In genomic region chr1:66407270-66407967, GRCm38 (mm10) we compare ENCODE assay signal across 10 mouse cellular contexts.
DNase-seq lines count a peak whose midpoint lies in the region; ATAC-seq and TF ChIP-seq lines count a peak whose summit lies in the region.
"Had no signal": no experiment of that assay in that cellular context is flagged by ENCODE, and none has a peak within 500 bp of the region (broad histone marks: within the 10 kb centered on the region; RNA-seq: fewer than 3 reads in every experiment).

No protein-coding gene starts in this region.

- H3K27ac ChIP-seq in kidney, embryonic 16.5 days (ENCODE audit: low read length), result no peak overlapping the region
- H3K27ac ChIP-seq in cerebellum, adult 2 months (ENCODE audit: insufficient read depth, low read length), result no peak overlapping the region
- H3K27ac ChIP-seq in forebrain, embryonic 16.5 days (ENCODE audit: low read length), result no peak overlapping the region
- no peak overlapping the region for H3K27ac ChIP-seq in heart, embryonic 11.5 days (ENCODE audit: low read depth, low read length)
- H3K27ac ChIP-seq: lung, embryonic 15.5 days had no signal

- H3K4me3 ChIP-seq in kidney, embryonic 16.5 days (ENCODE audit: low read length), result no peak overlapping the region
- no peak overlapping the region for H3K4me3 ChIP-seq in cerebellum, adult 2 months (replicated peaks; ENCODE audit: insufficient read depth, low read depth, low read length)
- no peak overlapping the region for H3K4me3 ChIP-seq in forebrain, embryonic 16.5 days (replicated peaks; ENCODE audit: low read length)
- no peak overlapping the region for H3K4me3 ChIP-seq in heart, embryonic 11.5 days (ENCODE audit: low read depth, low read length)
- H3K4me3 ChIP-seq: lung, embryonic 15.5 days had no signal

- no peaks in the 10 kb centered on the region for H3K4me1 ChIP-seq in kidney, embryonic 16.5 days (ENCODE audit: insufficient read depth, low read length)
- no peaks in the 10 kb centered on the region for H3K4me1 ChIP-seq in cerebellum, adult 2 months (ENCODE audit: control insufficient read depth, insufficient read depth, low read length)
- H3K4me1 ChIP-seq in forebrain, embryonic 16.5 days (replicated peaks; ENCODE audit: control insufficient read depth, insufficient read depth, low read length), result no peaks in the 10 kb centered on the region
- H3K4me1 ChIP-seq in heart, embryonic 11.5 days (ENCODE audit: control insufficient read depth, insufficient read depth, low read length), result no peaks in the 10 kb centered on the region
- H3K4me1 ChIP-seq: lung, embryonic 15.5 days had no signal

- no peaks in the 10 kb centered on the region for H3K9me3 ChIP-seq in kidney, embryonic 16.5 days (ENCODE audit: low read length)
- no peaks in the 10 kb centered on the region for H3K9me3 ChIP-seq in forebrain, embryonic 16.5 days (ENCODE audit: control insufficient read depth, low read length)
- H3K9me3 ChIP-seq in heart, embryonic 11.5 days (replicated peaks; ENCODE audit: control insufficient read depth, low read length), result no peaks in the 10 kb centered on the region
- H3K9me3 ChIP-seq: lung, embryonic 15.5 days had no signal

- peak; percentile 70 for TF ChIP-seq CTCF in cerebellum, adult 2 months (IDR thresholded peaks at IDR 0.05; ENCODE audit: borderline replicate concordance, insufficient read depth, low read depth, low read length)

- no peaks in the 10 kb centered on the region for H3K27me3 ChIP-seq in kidney, embryonic 16.5 days (ENCODE audit: insufficient read depth, low read length)
- no peaks in the 10 kb centered on the region for H3K27me3 ChIP-seq in cerebellum, adult 2 months (ENCODE audit: control insufficient read depth, insufficient read depth, low read length)
- no peaks in the 10 kb centered on the region for H3K27me3 ChIP-seq in forebrain, embryonic 16.5 days (replicated peaks; ENCODE audit: control insufficient read depth, insufficient read depth, low read length)
- no peaks in the 10 kb centered on the region for H3K27me3 ChIP-seq in heart, embryonic 11.5 days (ENCODE audit: control insufficient read depth, insufficient read depth, low read length)
- H3K27me3 ChIP-seq: lung, embryonic 15.5 days had no signal

- 67% methylated on average over 13 of the region's 13 CpGs for WGBS in kidney, embryonic 16.5 days
- WGBS in cerebellum, adult 2 months, result 57% methylated on average over 13 of the region's 13 CpGs
- 63% methylated on average over 13 of the region's 13 CpGs for WGBS in forebrain, embryonic 16.5 days
- WGBS in heart, embryonic 11.5 days (ENCODE audit: insufficient replicate concordance), result 65% methylated on average over 13 of the region's 13 CpGs

- no peaks in the 10 kb centered on the region for H3K36me3 ChIP-seq in kidney, embryonic 16.5 days (ENCODE audit: insufficient read depth, low read length)
- peaks cover 36% of the 10 kb centered on the region for H3K36me3 ChIP-seq in forebrain, embryonic 16.5 days (ENCODE audit: control insufficient read depth, insufficient read depth)
- H3K36me3 ChIP-seq in heart, embryonic 11.5 days (ENCODE audit: control insufficient read depth, insufficient read depth, low read length), result no peaks in the 10 kb centered on the region
- H3K36me3 ChIP-seq: lung, embryonic 15.5 days had no signal

- DNase-seq in kidney, postnatal 25 days, result no peak
- peak; percentile 37 to 51 for DNase-seq in cerebellum, adult 2 months
- DNase-seq in neural tube, embryonic 10.5 days (ENCODE audit: extremely low spot score, low spot score), result peak; percentile 15
- no peak for DNase-seq in kidney, adult 9 months
- DNase-seq: heart, postnatal 14 days had no signal

- H3K9ac ChIP-seq in kidney, embryonic 16.5 days (replicated peaks; ENCODE audit: low read length), result no peak overlapping the region
- H3K9ac ChIP-seq in forebrain, embryonic 16.5 days (replicated peaks; ENCODE audit: low read depth, low read length), result no peak overlapping the region
- no peak overlapping the region for H3K9ac ChIP-seq in heart, embryonic 11.5 days (ENCODE audit: low read depth, low read length)
- H3K9ac ChIP-seq: lung, embryonic 15.5 days had no signal

- no peak overlapping the region for H3K4me2 ChIP-seq in kidney, embryonic 16.5 days (replicated peaks; ENCODE audit: low read depth, low read length)
- H3K4me2 ChIP-seq in forebrain, embryonic 16.5 days (ENCODE audit: low read length), result no peak overlapping the region
- H3K4me2 ChIP-seq in heart, embryonic 11.5 days, result no peak overlapping the region
- H3K4me2 ChIP-seq: lung, embryonic 15.5 days had no signal

- TF ChIP-seq POLR2A in cerebellum, adult 2 months (IDR thresholded peaks at IDR 0.05; ENCODE audit: borderline replicate concordance, insufficient read depth, low read length), result no peak

- ATAC-seq in kidney, embryonic 16.5 days (ENCODE audit: low FRiP score, low TSS enrichment), result peak; percentile 35; the same call in 1 of the 2 replicates
- ATAC-seq in forebrain, embryonic 16.5 days, result peak; percentile 60
- no peak for ATAC-seq in megakaryocyte-erythroid progenitor cell, adult 5-6 weeks (replicated peaks; ENCODE audit: low FRiP score, low TSS enrichment, poor library complexity, severe bottlenecking)
- ATAC-seq in heart, embryonic 11.5 days (replicated peaks; ENCODE audit: insufficient number of reproducible peaks, low FRiP score, low TSS enrichment), result no peak

Comparison
In these comparisons a context has a peak if more than half of its experiments do, and no peak if none do; other contexts are left out.
1. ATAC-seq: peak in kidney, embryonic 16.5 days (single experiment) and forebrain, embryonic 16.5 days (single experiment); none in megakaryocyte-erythroid progenitor cell, adult 5-6 weeks (single experiment) and heart, embryonic 11.5 days (single experiment).
2. DNase-seq: peak in cerebellum, adult 2 months (2 of 2) and neural tube, embryonic 10.5 days (single experiment); none in kidney, postnatal 25 days (0 of 2) and kidney, adult 9 months (single experiment).